Mouse (Mus musculus) brain, embryonic 14.5 days (tissue): ENCODE data around the gene Sgk1.

Experiments
- CTCF ChIP-seq: fragments of 200-500 bp; IDR thresholded peaks from 2 replicates; pipeline ENCODE4 v1.5.1; 2012; ENCODE audit warnings: inconsistent platforms, mild to moderate bottlenecking, moderate library complexity, borderline replicate concordance; ENCODE audit not compliant: insufficient read depth, insufficient read length; ENCODE audit errors: extremely low read depth
- POLR2A ChIP-seq: fragments of 200-500 bp; IDR thresholded peaks from 2 replicates; pipeline ENCODE4 v1.6.1; 2012; ENCODE audit warnings: mild to moderate bottlenecking, inconsistent platforms, borderline replicate concordance; ENCODE audit not compliant: poor library complexity, insufficient read depth, insufficient read length, severe bottlenecking; ENCODE audit errors: extremely low read depth

- TF ChIP-seq POLR2A (no peak), CTCF (no peak)
Measured at GRCm38 (mm10) chr10:21835077-21835476, 46.9 kb upstream of the Sgk1 start.
